Mouse (Mus musculus) CH12.LX (cell line): Measurements from ENCODE around the gene Stk19. TPM values are rescaled to one million over a fixed set of nuclear protein-coding genes. Genes with fewer than 3 reads are reported as not detected.
"Not testable (repeated sequence)": the region's sequence is repeated elsewhere in the genome, so short reads cannot be mapped to it uniquely, and the experiment has no call there.

Experiments used
- DNase-seq: peaks from one replicate; pipeline ENCODE4 v3.0.0-alpha.2; 2013; ENCODE audit errors: extremely low read depth
- H3K27ac ChIP-seq: 2 replicates; pipeline ENCODE4 v1.5.1; 2012; ENCODE audit warnings: low read depth, mild to moderate bottlenecking, control low read depth, moderate library complexity; ENCODE audit not compliant: insufficient read depth
- H3K27me3 ChIP-seq: replicated peaks from 2 replicates; pipeline ENCODE3; 2012; ENCODE audit warnings: inconsistent platforms
- H3K36me3 ChIP-seq, 2 experiments: replicated peaks in 1 of 2; 2 replicates each; pipeline versions ENCODE3 to v1.6.1; 2012; ENCODE audit warnings: inconsistent platforms in 1 of 2, low read length in 1 of 2, mild to moderate bottlenecking in 1 of 2, mixed read lengths in 1 of 2, moderate library complexity in 1 of 2; ENCODE audit not compliant: control insufficient read depth in 1 of 2, insufficient read depth in 1 of 2
- H3K4me1 ChIP-seq, 2 experiments: 2 replicates each; pipeline ENCODE4 v1.6.1; 2012; ENCODE audit warnings: inconsistent platforms in 1 of 2, moderate library complexity in 1 of 2; ENCODE audit not compliant: insufficient read depth in 2 of 2, control insufficient read depth in 1 of 2
- H3K4me2 ChIP-seq: 2 replicates; pipeline ENCODE4 v1.6.1; 2012; ENCODE audit warnings: low read depth, mild to moderate bottlenecking, control low read depth; ENCODE audit not compliant: poor library complexity, insufficient read depth, severe bottlenecking
- H3K4me3 ChIP-seq, 3 experiments: fragments of 150-350 bp in 1 of 3; sonication (generic) in 1 of 3; replicated peaks in 1 of 3; 2 replicates each; pipeline versions ENCODE3 to v1.5.1; 2011 to 2012; ENCODE audit warnings: low read depth in 2 of 3, low read length in 2 of 3, mild to moderate bottlenecking in 2 of 3, moderate library complexity in 2 of 3, control low read depth in 1 of 3, improper control_type of control experiment in 1 of 3, inconsistent platforms in 1 of 3, mixed read lengths in 1 of 3; ENCODE audit not compliant: poor library complexity in 1 of 3
- H3K79me2 ChIP-seq: replicated peaks from 2 replicates; pipeline ENCODE4 v1.6.1; 2012; ENCODE audit warnings: mild to moderate bottlenecking, moderate library complexity; ENCODE audit not compliant: control insufficient read depth, poor library complexity, insufficient read depth, severe bottlenecking; ENCODE audit errors: extremely low read depth
- H3K9ac ChIP-seq: 2 replicates; pipeline ENCODE4 v1.6.1; 2012; ENCODE audit warnings: low read depth, mild to moderate bottlenecking, control low read depth, moderate library complexity; ENCODE audit not compliant: insufficient read depth
- H3K9me3 ChIP-seq: replicated peaks from 2 replicates; pipeline ENCODE3; 2012; ENCODE audit warnings: low read length, inconsistent platforms, mixed read lengths
- BHLHE40 ChIP-seq: IDR thresholded peaks from 2 replicates; pipeline ENCODE4 v1.6.1; 2011; ENCODE audit warnings: mild to moderate bottlenecking, low read depth, low read length, improper control_type of control experiment
- CHD2 ChIP-seq: IDR thresholded peaks from 2 replicates; pipeline ENCODE4 v1.6.1; 2011; ENCODE audit warnings: low read length, improper control_type of control experiment
- EP300 ChIP-seq: IDR thresholded peaks from 2 replicates; pipeline ENCODE4 v1.6.1; 2011; ENCODE audit warnings: low read length, improper control_type of control experiment
- HCFC1 ChIP-seq: IDR thresholded peaks from 2 replicates; pipeline ENCODE4 v1.6.1; 2012; ENCODE audit warnings: low read depth, mild to moderate bottlenecking, inconsistent platforms, low read length, improper control_type of control experiment
- KAT2A ChIP-seq: IDR thresholded peaks from 2 replicates; pipeline ENCODE4 v1.6.1; 2012; ENCODE audit warnings: low read length, improper control_type of control experiment, inconsistent platforms; ENCODE audit not compliant: insufficient replicate concordance
- MAFK ChIP-seq: IDR thresholded peaks from 2 replicates; pipeline ENCODE4 v1.6.1; 2011; ENCODE audit warnings: low read length, improper control_type of control experiment; ENCODE audit not compliant: insufficient replicate concordance
- MAZ ChIP-seq: IDR thresholded peaks from 2 replicates; pipeline ENCODE4 v1.6.1; 2012; ENCODE audit warnings: low read depth, mild to moderate bottlenecking, inconsistent platforms, low read length, improper control_type of control experiment, moderate library complexity
- NRF1 ChIP-seq: IDR thresholded peaks from 2 replicates; pipeline ENCODE4 v1.6.1; 2014; ENCODE audit warnings: low read depth, mild to moderate bottlenecking, inconsistent platforms, low read length, improper control_type of control experiment, moderate library complexity
- PAX5 ChIP-seq: IDR thresholded peaks from 2 replicates; pipeline ENCODE4 v1.6.1; 2012; ENCODE audit warnings: low read length, inconsistent platforms, mixed read lengths
- RAD21 ChIP-seq: IDR thresholded peaks from 2 replicates; pipeline ENCODE4 v1.6.1; 2011; ENCODE audit warnings: low read depth, mild to moderate bottlenecking, low read length, improper control_type of control experiment, moderate library complexity
- SIN3A ChIP-seq: IDR thresholded peaks from 2 replicates; pipeline ENCODE4 v1.6.1; 2012; ENCODE audit warnings: low read length, improper control_type of control experiment, inconsistent platforms
- SMC3 ChIP-seq: IDR thresholded peaks from 2 replicates; pipeline ENCODE4 v1.6.1; 2011; ENCODE audit warnings: low read depth, low read length, improper control_type of control experiment
- TBP ChIP-seq: conservative IDR thresholded peaks from 2 replicates; pipeline ENCODE4 v1.6.1; 2011; ENCODE audit warnings: low read depth, low read length, improper control_type of control experiment
- TCF12 ChIP-seq: IDR thresholded peaks from 2 replicates; pipeline ENCODE4 v1.6.1; 2014; ENCODE audit warnings: low read depth, mild to moderate bottlenecking, inconsistent platforms, low read length, improper control_type of control experiment
- USF2 ChIP-seq: conservative IDR thresholded peaks from 2 replicates; pipeline ENCODE4 v1.6.1; 2011; ENCODE audit warnings: low read depth, low read length, improper control_type of control experiment
- ZMIZ1 ChIP-seq: IDR thresholded peaks from 2 replicates; pipeline ENCODE4 v1.6.1; 2012; ENCODE audit warnings: low read depth, mild to moderate bottlenecking, inconsistent platforms, low read length, improper control_type of control experiment
- ZNF384 ChIP-seq: IDR thresholded peaks from 2 replicates; pipeline ENCODE4 v1.6.1; 2012; ENCODE audit warnings: low read depth, low read length, improper control_type of control experiment, inconsistent platforms
- dilution Hi-C: fragments of 300-500 bp; cut with MboI; formaldehyde crosslinking; loops from 2 replicates; pipeline ENCODE4 v1.14.3; 2020; ENCODE audit warnings: low sequenced_read_pairs; ENCODE audit not compliant: extremely low pct_unique_long_range_greater_than_20kb, extremely low pct_ligation_motif_present
- in situ Hi-C: fragments of 300-500 bp; cut with MboI; formaldehyde crosslinking; loops from 3 replicates; pipeline ENCODE4 v1.14.3; 2019; ENCODE audit warnings: low sequenced_read_pairs, low pct_ligation_motif_present, low pct_unique_long_range_greater_than_20kb, mixed read lengths
- polyA plus RNA-seq: library from polyadenylated mRNA; unstranded; fragments of >175 nt; gene quantifications from 2 replicates; pipeline ENCODE4 v1.2.1, GENCODE M21; 2012; ENCODE audit warnings: low read depth; ENCODE audit not compliant: insufficient read length
- total RNA-seq, 2 experiments: library from RNA; depleted of rRNA; stranded (reverse); fragments of 300-350 nt in 1 of 2; fragments of >200 nt in 1 of 2; gene quantifications; 2 replicates each; pipeline ENCODE4 v1.2.3; 2012 to 2014

The Stk19 gene
- total and polyA plus RNA-seq, 3 experiments, result 22.6 to 37.1 (median 27.7) TPM

GRCm38 (mm10) chr17:34798866-34799530, 37.7 kb downstream of the Stk19 start:
- H3K4me3 ChIP-seq, result no peak overlapping the region
- no peaks in the 10 kb centered on the region for H3K9me3 ChIP-seq
- no peak overlapping the region for H3K9ac ChIP-seq
- dilution Hi-C loops, result no loop called here
- H3K4me1 ChIP-seq, result no peaks in the 10 kb centered on the region
- DNase-seq, result no peak
- no peak overlapping the region for H3K27ac ChIP-seq
- in situ Hi-C loops, result no loop called here
- H3K4me2 ChIP-seq, result no peak overlapping the region
- TF ChIP-seq ZMIZ1, result no peak
- TF ChIP-seq RAD21, result no peak
- TF ChIP-seq USF2, result no peak
- no peak for TF ChIP-seq TCF12
- TF ChIP-seq KAT2A, result no peak
- no peak for TF ChIP-seq SIN3A
- TF ChIP-seq BHLHE40, result no peak
- TF ChIP-seq HCFC1, result no peak
- TF ChIP-seq EP300, result no peak
- no peak for TF ChIP-seq PAX5
- no peak for TF ChIP-seq ZNF384
- no peak for TF ChIP-seq TBP
- no peak for TF ChIP-seq MAZ
- TF ChIP-seq SMC3, result no peak
- TF ChIP-seq NRF1, result no peak
- no peak for TF ChIP-seq CHD2
- TF ChIP-seq MAFK, result no peak
- H3K79me2 ChIP-seq, result no peaks in the 10 kb centered on the region
- H3K27me3 ChIP-seq, result peaks cover 11% of the 10 kb centered on the region
- no peaks in the 10 kb centered on the region for H3K36me3 ChIP-seq

DNA sequence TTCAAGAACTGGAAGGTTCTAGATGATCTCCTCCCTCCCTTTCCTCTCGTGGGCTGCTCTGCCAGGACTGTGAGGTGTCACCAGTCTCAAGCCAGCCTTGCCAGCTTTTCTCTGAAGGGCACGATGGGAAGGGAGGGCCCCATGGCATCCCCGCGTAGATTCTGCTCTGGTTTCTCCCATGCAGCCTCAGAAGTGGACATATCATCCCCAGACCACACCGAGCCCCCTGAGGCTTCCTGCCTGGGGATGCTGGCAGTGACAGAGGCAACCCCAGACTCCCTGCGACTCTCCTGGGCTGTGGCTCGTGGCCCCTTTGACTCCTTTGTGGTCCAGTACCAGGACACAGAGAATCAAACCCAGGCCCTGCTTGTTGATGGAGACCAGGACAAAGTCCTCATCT, 38.7 kb downstream of the Stk19 start:
- H3K4me2 ChIP-seq, H3K9me3 ChIP-seq, in situ Hi-C loops, H3K27ac ChIP-seq, H3K4me3 ChIP-seq, dilution Hi-C loops, H3K79me2 ChIP-seq, H3K36me3 ChIP-seq, H3K4me1 ChIP-seq, DNase-seq, H3K9ac ChIP-seq: not testable (repeated sequence)
- peaks cover 11% of the 10 kb centered on the region for H3K27me3 ChIP-seq

- H3K4me1 ChIP-seq, in situ Hi-C loops, H3K36me3 ChIP-seq, H3K27ac ChIP-seq, H3K4me2 ChIP-seq, H3K9ac ChIP-seq, dilution Hi-C loops, H3K79me2 ChIP-seq, DNase-seq, H3K9me3 ChIP-seq, H3K4me3 ChIP-seq: not testable (repeated sequence)
- peaks cover 11% of the 10 kb centered on the region for H3K27me3 ChIP-seq
These were observed 39.3 kb downstream of the Stk19 start for GRCm38 (mm10) chr17:34797211-34797995.
